39 mouse cellular contexts compared by ENCODE assay signal in the genomic region with DNA sequence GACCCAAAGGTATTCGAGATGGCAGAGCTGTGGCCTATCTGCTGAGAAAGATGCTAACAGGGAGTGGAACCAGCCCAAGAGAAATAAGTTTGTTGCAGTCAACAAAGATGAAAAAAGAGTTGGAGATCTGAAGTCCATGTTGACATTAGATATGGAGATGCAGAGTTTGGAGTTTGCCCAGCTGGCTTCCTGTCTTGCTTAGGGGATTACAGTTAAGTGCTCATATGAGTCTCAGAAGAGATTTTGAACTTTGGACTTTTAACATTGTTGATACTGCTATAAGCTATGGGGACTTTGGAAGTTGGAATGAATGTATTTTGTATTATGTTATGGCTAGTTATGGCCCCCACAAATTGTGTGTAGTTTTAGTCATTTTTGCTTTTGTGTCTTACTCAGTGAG. TPM values are rescaled to one million over a fixed set of nuclear protein-coding genes. Genes with fewer than 3 reads are reported as not detected.
"Had no signal": no experiment of that assay in that cellular context is flagged by ENCODE, and none has a peak within 500 bp of the region (broad histone marks: within the 10 kb centered on the region; RNA-seq: fewer than 3 reads in every experiment).

No protein-coding gene starts in this region.

- H3K4me1 ChIP-seq: heart, embryonic 13.5 days; heart, embryonic 15.5 days; hindbrain, embryonic 10.5 days; hindbrain, embryonic 12.5 days; limb, embryonic 13.5 days; limb, embryonic 15.5 days had no signal

- DNase-seq: gastrocnemius, adult 2 months; gastrocnemius, postnatal 10 days; gastrocnemius, postnatal 25 days; heart, adult 2 months; heart, postnatal 14 days; heart, postnatal 36 days; kidney, adult 18-20 months; kidney, adult 8-10 months; kidney, postnatal 10 days; kidney, postnatal 25 days; kidney, postnatal 4 days; layer of hippocampus, adult 9-11 months; layer of hippocampus, postnatal 36 days; left cerebral cortex, postnatal 4 days had no signal

- H3K4me2 ChIP-seq: heart, embryonic 11.5 days; heart, embryonic 13.5 days; heart, embryonic 15.5 days; hindbrain, embryonic 12.5 days; hindbrain, embryonic 14.5 days; limb, embryonic 13.5 days; limb, embryonic 15.5 days; liver, embryonic 12.5 days had no signal

- H3K9ac ChIP-seq: heart, embryonic 13.5 days; heart, embryonic 15.5 days; hindbrain, embryonic 12.5 days; hindbrain, embryonic 14.5 days; limb, embryonic 13.5 days; limb, embryonic 15.5 days; liver, embryonic 12.5 days had no signal

- H3K27me3 ChIP-seq: heart, embryonic 13.5 days; heart, embryonic 15.5 days; hindbrain, embryonic 12.5 days; limb, embryonic 13.5 days; limb, embryonic 15.5 days; liver, embryonic 12.5 days had no signal

- H3K4me3 ChIP-seq: gastrocnemius, adult 2 months; heart, adult 2 months; heart, embryonic 13.5 days; heart, embryonic 15.5 days; hindbrain, embryonic 10.5 days; hindbrain, embryonic 12.5 days; limb, embryonic 13.5 days; limb, embryonic 15.5 days; liver, embryonic 12.5 days had no signal

- H3K9me3 ChIP-seq: heart, embryonic 13.5 days; heart, embryonic 15.5 days; hindbrain, embryonic 12.5 days; limb, embryonic 13.5 days; limb, embryonic 15.5 days; liver, embryonic 12.5 days had no signal

- H3K27ac ChIP-seq: gastrocnemius, adult 2 months; heart, adult 2 months; heart, embryonic 13.5 days; heart, embryonic 15.5 days; hindbrain, embryonic 10.5 days; hindbrain, embryonic 12.5 days; hindbrain, embryonic 14.5 days; limb, embryonic 13.5 days; limb, embryonic 15.5 days; liver, embryonic 12.5 days had no signal

- ATAC-seq: forebrain, embryonic 16.5 days; hindbrain, embryonic 16.5 days; liver, embryonic 12.5 days had no signal

- H3K36me3 ChIP-seq: heart, embryonic 13.5 days; heart, embryonic 15.5 days; hindbrain, embryonic 10.5 days; hindbrain, embryonic 12.5 days; limb, embryonic 13.5 days; limb, embryonic 15.5 days; liver, embryonic 12.5 days had no signal

RNA-seq across cellular contexts. Expression of a gene that starts 11.3 kb away (rescaled TPM):
- total RNA-seq: gastrocnemius, adult 2 months; gastrocnemius, postnatal 10 days; gastrocnemius, postnatal 25 days; gastrocnemius, postnatal 4 days; granulocyte monocyte progenitor cell, adult 5-6 weeks; heart, adult 2 months; heart, postnatal 14 days; heart, postnatal 36 days; layer of hippocampus, adult 8-10 months; layer of hippocampus, postnatal 14 days; layer of hippocampus, postnatal 36 days; left cerebral cortex, adult 18-20 months; left cerebral cortex, adult 8-10 months; left cerebral cortex, postnatal 10 days; left cerebral cortex, postnatal 25 days; left cerebral cortex, postnatal 4 days had no signal
- polyA plus RNA-seq: forebrain, embryonic 16.5 days; frontal cortex, adult 2 months; heart, adult 2 months; heart, embryonic 11.5 days; heart, embryonic 13.5 days; heart, embryonic 15.5 days; heart, postnatal 0 days; hindbrain, embryonic 10.5 days; hindbrain, embryonic 12.5 days; hindbrain, embryonic 14.5 days; hindbrain, embryonic 16.5 days; intestine, embryonic 14.5 days; kidney, embryonic 14.5 days; kidney, embryonic 16.5 days; limb, embryonic 11.5 days; limb, embryonic 13.5 days; limb, embryonic 15.5 days; liver, embryonic 12.5 days had no signal
